Mouse (Mus musculus): ENCODE measurements around the gene Gm42372. TPM values are rescaled to one million over a fixed set of nuclear protein-coding genes. Genes with fewer than 3 reads are reported as not detected.

Gm42372 gene
- polyA plus RNA-seq, 1 experiment from 2014 or later: 0.59 TPM

DNA sequence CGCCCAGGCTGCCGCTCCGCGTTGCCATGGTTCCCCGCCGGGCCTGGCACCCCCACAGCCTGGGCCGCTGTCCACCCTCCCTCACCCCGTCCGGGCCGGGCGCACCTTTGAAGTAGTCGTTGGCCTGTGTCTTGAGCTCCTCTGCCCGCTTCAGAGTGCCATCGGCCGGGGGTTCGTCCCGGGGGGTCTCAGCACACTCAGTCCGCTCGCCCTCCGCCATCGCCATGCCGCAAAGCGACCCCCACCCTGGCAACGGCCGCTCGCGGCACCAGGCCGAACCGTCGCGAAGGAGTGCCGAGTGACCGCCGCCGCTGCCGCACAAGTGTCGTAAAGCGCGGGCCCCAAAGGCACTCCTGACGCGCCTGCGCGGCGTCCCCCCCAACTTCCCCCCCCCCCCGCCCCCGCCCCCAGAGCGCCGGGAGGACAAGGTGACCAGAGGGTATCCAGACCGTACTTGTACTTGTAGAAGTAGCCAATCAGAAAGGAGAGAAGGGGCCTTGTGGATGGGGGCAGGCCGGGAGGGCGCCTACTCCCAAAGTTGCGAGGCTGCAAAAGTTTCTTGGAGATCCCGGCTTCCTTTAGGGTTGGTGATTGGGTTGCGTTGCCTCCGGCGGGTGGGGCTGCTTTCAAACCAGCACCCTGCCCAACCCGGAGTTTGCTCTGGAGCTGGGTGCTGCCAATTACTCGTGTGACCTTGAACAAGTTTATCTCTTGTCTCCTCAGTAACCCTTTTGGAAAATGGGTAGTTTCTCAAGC, 44.9 kb downstream of the Gm42372 start, which contains the start of gene Ppp5c:
Gene Ppp5c, minus strand, starts transcription at position 337 of the 756 bp plus-strand sequence.
- peak; percentile 87 for ATAC-seq (ENCODE audit: insufficient number of reproducible peaks, insufficient read depth, low FRiP score, low read depth)
- peaks cover 20% of the 10 kb centered on the region for H3K4me1 ChIP-seq (ENCODE audit: control insufficient read depth, insufficient read depth, low read length)
- H3K36me3 ChIP-seq (ENCODE audit: control insufficient read depth, insufficient read depth, low read length): peaks cover 12% of the 10 kb centered on the region
- H3K9me3 ChIP-seq (ENCODE audit: control insufficient read depth, low read depth, low read length): no peaks in the 10 kb centered on the region
- WGBS: 0% methylated on average over 58 of the region's 58 CpGs
- H3K27ac ChIP-seq (ENCODE audit: low read length): peak within 1 kb of the TSS; percentile 71
- peak within 1 kb of the TSS; percentile 93 for H3K4me2 ChIP-seq (replicated peaks; ENCODE audit: low read depth, low read length)
- H3K4me3 ChIP-seq (ENCODE audit: low read depth, low read length): peak within 1 kb of the TSS; percentile 79
- H3K9ac ChIP-seq (replicated peaks; ENCODE audit: low read depth, low read length): peak within 1 kb of the TSS; percentile 56
- no peaks in the 10 kb centered on the region for H3K27me3 ChIP-seq (ENCODE audit: control insufficient read depth, insufficient read depth, low read length)

GRCm38 (mm10) chr7:17028923-17029322, 46.0 kb downstream of the Gm42372 start:
- Histone ChIP-seq H3K9me3 (ENCODE audit: control insufficient read depth, low read depth, low read length) (no peaks in the 10 kb centered on the region), H3K36me3 (ENCODE audit: control insufficient read depth, insufficient read depth, low read length) (peaks cover 22% of the 10 kb centered on the region), H3K4me1 (ENCODE audit: control insufficient read depth, insufficient read depth, low read length) (peaks cover 20% of the 10 kb centered on the region), H3K4me3 (ENCODE audit: low read depth, low read length) (no peak overlapping the region), H3K4me2 (replicated peaks; ENCODE audit: low read depth, low read length) (no peak overlapping the region), H3K9ac (replicated peaks; ENCODE audit: low read depth, low read length) (no peak overlapping the region), H3K27me3 (ENCODE audit: control insufficient read depth, insufficient read depth, low read length) (no peaks in the 10 kb centered on the region), H3K27ac (ENCODE audit: low read length) (no peak overlapping the region)
- ATAC-seq (ENCODE audit: insufficient number of reproducible peaks, insufficient read depth, low FRiP score, low read depth): no peak
- WGBS: 73% methylated on average over 7 of the region's 7 CpGs

- H3K4me1 ChIP-seq (ENCODE audit: control insufficient read depth, insufficient read depth, low read length): peaks cover 16% of the 10 kb centered on the region
These were observed 47.4 kb downstream of the Gm42372 start for GRCm38 (mm10) chr7:17030239-17030638.

More at GRCm38 (mm10) chr7:17030239-17030638, 47.4 kb downstream of the Gm42372 start:
- Histone ChIP-seq H3K9ac (replicated peaks; ENCODE audit: low read depth, low read length) (no peak overlapping the region), H3K27me3 (ENCODE audit: control insufficient read depth, insufficient read depth, low read length) (no peaks in the 10 kb centered on the region), H3K4me2 (replicated peaks; ENCODE audit: low read depth, low read length) (no peak overlapping the region), H3K36me3 (ENCODE audit: control insufficient read depth, insufficient read depth, low read length) (peaks cover 35% of the 10 kb centered on the region), H3K27ac (ENCODE audit: low read length) (no peak overlapping the region), H3K9me3 (ENCODE audit: control insufficient read depth, low read depth, low read length) (no peaks in the 10 kb centered on the region), H3K4me3 (ENCODE audit: low read depth, low read length) (no peak overlapping the region)
- WGBS: 71% methylated on average over 7 of the region's 7 CpGs
- no peak for ATAC-seq (ENCODE audit: insufficient number of reproducible peaks, insufficient read depth, low FRiP score, low read depth)

Other genes starting within 250 kb of the Gm42372 start
- 274 and 282 TPM in 2 replicates for gene Ap2s1, start 244.7 kb upstream of the Gm42372 start, polyA plus RNA-seq (2014; fragmentation: Nextera tagmentation; extraction: Ambion mirVana)
- 36.7 and 39.0 TPM in 2 replicates for gene Slc1a5, start 201.7 kb upstream of the Gm42372 start, polyA plus RNA-seq (2014; fragmentation: Nextera tagmentation; extraction: Ambion mirVana)
- 105 and 120 TPM in 2 replicates for gene Strn4, start 167.2 kb upstream of the Gm42372 start, polyA plus RNA-seq (2014; fragmentation: Nextera tagmentation; extraction: Ambion mirVana)
- gene Fkrp, start 166.4 kb upstream of the Gm42372 start, polyA plus RNA-seq (2014; fragmentation: Nextera tagmentation; extraction: Ambion mirVana): 23.8 and 25.8 TPM in 2 replicates
- gene Prkd2, start 140.2 kb upstream of the Gm42372 start, polyA plus RNA-seq (2014; fragmentation: Nextera tagmentation; extraction: Ambion mirVana): 14.2 and 14.6 TPM in 2 replicates
- 5.5 and 6.1 TPM in 2 replicates for gene Dact3, start 107.8 kb upstream of the Gm42372 start, polyA plus RNA-seq (2014; fragmentation: Nextera tagmentation; extraction: Ambion mirVana)
- 12.8 and 12.9 TPM in 2 replicates for gene Gng8, start 91.3 kb upstream of the Gm42372 start, polyA plus RNA-seq (2014; fragmentation: Nextera tagmentation; extraction: Ambion mirVana)
- gene Ptgir, start 76.6 kb upstream of the Gm42372 start, polyA plus RNA-seq (2014; fragmentation: Nextera tagmentation; extraction: Ambion mirVana): 1.5 and 2.0 TPM in 2 replicates
- 148 and 161 TPM in 2 replicates for gene Calm3, start 59.0 kb upstream of the Gm42372 start, polyA plus RNA-seq (2014; fragmentation: Nextera tagmentation; extraction: Ambion mirVana)
- 8.6 and 8.8 TPM in 2 replicates for gene Pnmal2, start 38.4 kb upstream of the Gm42372 start, polyA plus RNA-seq (2014; fragmentation: Nextera tagmentation; extraction: Ambion mirVana)
- 4.2 TPM in 2 replicates for gene Pnmal1, start 23.4 kb upstream of the Gm42372 start, polyA plus RNA-seq (2014; fragmentation: Nextera tagmentation; extraction: Ambion mirVana)
- gene Ccdc8, start 9.6 kb downstream of the Gm42372 start, polyA plus RNA-seq (2014; fragmentation: Nextera tagmentation; extraction: Ambion mirVana): 18.7 and 22.3 TPM in 2 replicates
- 93.6 and 94.4 TPM in 2 replicates for gene Ppp5c, start 44.8 kb downstream of the Gm42372 start, polyA plus RNA-seq (2014; fragmentation: Nextera tagmentation; extraction: Ambion mirVana)
- gene Hif3a, start 79.3 kb downstream of the Gm42372 start, polyA plus RNA-seq (2014; fragmentation: Nextera tagmentation; extraction: Ambion mirVana): 46.0 and 51.7 TPM in 2 replicates
- gene Psg16, start 91.0 kb downstream of the Gm42372 start, polyA plus RNA-seq (2014; fragmentation: Nextera tagmentation; extraction: Ambion mirVana): 0.10 and 0.24 TPM in 2 replicates
- gene Ceacam3, start 167.2 kb downstream of the Gm42372 start, polyA plus RNA-seq (2014; fragmentation: Nextera tagmentation; extraction: Ambion mirVana): not detected in 2 replicates
- not detected in 2 replicates for gene Psg29, start 220.4 kb downstream of the Gm42372 start, polyA plus RNA-seq (2014; fragmentation: Nextera tagmentation; extraction: Ambion mirVana)

Data from stomach, embryonic 14.5 days (tissue).